Mouse (Mus musculus) cerebellum, adult 2 months (tissue): ENCODE results near the gene Suclg1.

ENCODE experiments used
- CTCF ChIP-seq: fragments of 200-500 bp; IDR thresholded peaks from 2 replicates; pipeline ENCODE4 v1.5.1; 2011; ENCODE audit warnings: low read depth, mild to moderate bottlenecking, control low read depth, low read length, moderate library complexity, borderline replicate concordance; ENCODE audit not compliant: insufficient read depth
- POLR2A ChIP-seq: fragments of 200-500 bp; IDR thresholded peaks from 2 replicates; pipeline ENCODE4 v1.6.1; 2011; ENCODE audit warnings: low read length, control low read depth, borderline replicate concordance; ENCODE audit not compliant: insufficient read depth

DNA sequence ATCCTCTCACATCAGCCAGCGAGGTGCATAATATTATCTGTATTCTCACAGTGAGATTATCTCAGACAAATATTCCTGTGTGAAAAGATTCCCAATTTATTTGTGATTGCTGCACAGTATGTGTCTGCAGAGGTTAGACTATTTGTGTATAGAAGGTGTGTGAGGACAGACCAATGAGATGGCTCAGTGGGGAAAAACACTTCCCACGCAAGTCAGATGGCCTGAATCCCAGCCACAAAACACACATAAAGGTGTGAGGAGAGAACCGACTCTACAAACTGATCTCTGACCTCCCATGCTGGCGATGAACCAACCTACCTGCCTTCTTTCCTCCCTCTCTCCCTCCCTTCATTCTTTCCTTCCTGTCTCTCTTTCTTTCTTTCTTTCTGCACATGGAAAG is 5.4 kb downstream of the Suclg1 start:
- TF ChIP-seq CTCF, result no peak
- TF ChIP-seq POLR2A, result no peak
